Mouse (Mus musculus): ENCODE data around the gene Efcab5. TPM values are rescaled to one million over a fixed set of nuclear protein-coding genes. Genes with fewer than 3 reads are reported as not detected.
A peak's percentile ranks its signal among the peaks of the same experiment; 100 is the strongest.
"Not testable (repeated sequence)": the region's sequence is repeated elsewhere in the genome, so short reads cannot be mapped to it uniquely, and the experiment has no call there.

Gene Efcab5
- polyA plus RNA-seq, 1 experiment from 2014 or later = 0.37 TPM

DNA sequence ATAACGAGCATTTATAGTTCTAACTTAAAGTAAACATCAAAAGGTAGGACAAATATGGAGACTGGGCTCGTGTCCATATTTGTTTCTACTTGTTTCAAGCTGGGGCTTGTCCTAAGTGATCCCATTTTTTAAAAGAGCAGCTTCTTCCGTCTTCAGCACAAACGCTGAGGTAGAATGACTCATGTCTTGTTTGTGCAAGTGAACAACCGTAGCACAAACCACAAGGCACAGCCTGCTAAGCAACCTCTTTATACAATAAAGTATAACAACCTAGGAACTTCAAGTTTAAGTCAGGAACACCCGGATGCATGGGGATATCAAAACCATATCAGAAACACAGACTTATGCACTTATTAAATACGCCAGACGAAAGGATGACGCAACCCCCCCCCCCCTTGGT lies 28.4 kb downstream of the Efcab5 start:
- Histone ChIP-seq H3K4me3 (replicated peaks; ENCODE audit: low read depth, low read length) (no peak overlapping the region), H3K36me3 (ENCODE audit: insufficient read depth, low read length) (no peaks in the 10 kb centered on the region), H3K9ac (ENCODE audit: low read depth, low read length) (no peak overlapping the region), H3K4me2 (ENCODE audit: low read length) (no peak overlapping the region), H3K9me3 (replicated peaks; ENCODE audit: low read length) (no peaks in the 10 kb centered on the region), H3K27me3 (ENCODE audit: insufficient read depth, low read length) (no peaks in the 10 kb centered on the region), H3K4me1 (replicated peaks; ENCODE audit: insufficient read depth, low read length) (no peaks in the 10 kb centered on the region), H3K27ac (no peak overlapping the region)
- no peak for ATAC-seq (replicated peaks; ENCODE audit: low FRiP score, low read depth)
- no peak for DNase-seq (ENCODE audit: low spot score)
- no peak for TF ChIP-seq CTCF (IDR thresholded peaks at IDR 0.05; ENCODE audit: low read depth)
- 78% methylated on average over 9 of the region's 9 CpGs for WGBS

DNA sequence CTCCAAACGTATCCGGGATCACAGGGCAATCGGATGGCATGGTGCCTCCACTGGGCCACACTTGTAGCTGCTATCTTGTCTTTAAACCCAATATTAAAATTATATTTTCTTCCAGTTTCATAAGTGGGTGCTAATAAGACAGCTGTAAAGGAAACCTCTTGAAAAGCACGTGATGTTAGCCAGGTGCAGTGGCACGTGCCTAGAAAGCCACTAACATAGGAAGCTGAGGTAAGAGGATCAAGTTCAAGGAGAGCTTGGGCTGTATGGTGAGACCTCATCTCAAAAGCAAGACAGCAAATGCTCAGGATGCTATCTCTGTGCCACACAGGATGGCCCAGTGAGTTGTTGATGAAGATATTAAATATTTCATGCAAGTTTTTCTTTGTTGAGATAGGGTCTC lies 34.6 kb downstream of the Efcab5 start:
- H3K4me3 ChIP-seq (replicated peaks; ENCODE audit: low read depth, low read length) = no peak overlapping the region
- ATAC-seq (replicated peaks; ENCODE audit: low FRiP score, low read depth) (no peak), DNase-seq (ENCODE audit: low spot score) (no peak)
- WGBS = 84% methylated on average over 5 of the region's 5 CpGs
- no peak overlapping the region for H3K4me2 ChIP-seq (ENCODE audit: low read length)
- TF ChIP-seq CTCF (IDR thresholded peaks at IDR 0.05; ENCODE audit: low read depth) = no peak
- H3K27me3 ChIP-seq (ENCODE audit: insufficient read depth, low read length) = no peaks in the 10 kb centered on the region
- H3K36me3 ChIP-seq (ENCODE audit: insufficient read depth, low read length) = no peaks in the 10 kb centered on the region
- H3K4me1 ChIP-seq (replicated peaks; ENCODE audit: insufficient read depth, low read length) = no peaks in the 10 kb centered on the region
- no peak overlapping the region for H3K9ac ChIP-seq (ENCODE audit: low read depth, low read length)
- no peak overlapping the region for H3K27ac ChIP-seq
- H3K9me3 ChIP-seq (replicated peaks; ENCODE audit: low read length) = no peaks in the 10 kb centered on the region

DNA sequence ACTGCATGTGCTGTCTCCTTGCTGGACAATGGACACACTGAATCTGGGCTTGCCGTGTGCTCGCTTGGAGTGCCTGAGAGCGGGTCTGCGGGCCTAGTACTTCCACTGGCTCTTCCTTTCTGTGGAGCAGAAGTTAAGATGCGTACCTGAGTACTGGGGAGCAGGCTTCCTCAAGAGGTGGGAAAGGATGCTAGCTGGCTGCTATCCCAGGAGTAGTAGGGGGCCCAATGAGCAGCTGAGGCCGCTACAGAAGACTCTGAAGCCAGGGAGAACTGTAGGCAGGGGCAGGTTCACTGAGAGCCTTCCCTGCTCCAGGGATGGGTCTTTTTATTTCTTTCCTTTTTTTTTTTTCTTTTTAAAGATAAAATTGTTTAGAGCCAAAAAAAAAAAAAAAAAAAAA lies 38.0 kb downstream of the Efcab5 start:
- no peak overlapping the region for H3K4me2 ChIP-seq (ENCODE audit: low read length)
- ATAC-seq (replicated peaks; ENCODE audit: low FRiP score, low read depth) = no peak
- 85% methylated on average over 6 of the region's 6 CpGs for WGBS

DNA sequence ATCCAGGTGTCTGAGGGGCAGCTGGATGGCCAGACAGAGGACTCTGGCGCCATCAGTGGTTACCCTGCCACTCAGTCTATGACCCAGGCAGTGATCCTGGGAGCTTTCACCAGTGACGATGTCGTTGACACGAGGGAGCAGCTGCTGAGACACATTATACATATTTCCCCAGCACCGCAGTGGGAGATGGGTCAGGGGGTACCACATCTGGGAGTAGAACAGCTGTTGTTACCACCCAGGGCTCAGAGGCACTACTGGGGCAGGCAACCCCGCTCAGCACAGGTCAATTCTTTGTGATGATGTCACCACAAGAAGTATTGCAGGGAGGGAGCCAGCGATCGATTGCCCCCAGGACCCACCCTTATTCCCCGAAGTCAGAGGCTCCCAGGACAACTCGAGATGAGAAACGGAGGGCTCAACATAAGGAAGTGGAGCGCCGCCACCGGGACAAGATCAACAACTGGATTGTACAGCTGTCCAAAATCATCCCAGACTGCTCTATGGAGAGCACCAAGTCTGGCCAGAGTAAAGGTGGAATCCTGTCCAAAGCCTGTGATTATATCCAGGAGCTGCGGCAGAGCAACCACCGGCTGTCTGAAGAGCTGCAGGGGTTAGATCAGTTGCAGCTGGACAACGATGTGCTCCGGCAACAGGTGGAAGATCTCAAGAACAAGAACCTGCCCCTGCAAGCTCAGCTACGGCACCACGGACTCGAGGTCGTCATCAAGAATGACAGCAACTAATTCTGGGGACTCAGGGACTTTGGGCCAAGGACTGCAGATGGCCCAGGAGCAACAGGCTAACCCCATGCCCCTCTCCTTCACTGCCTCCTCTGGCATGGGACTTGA lies 38.8 kb downstream of the Efcab5 start:
- not testable (repeated sequence) for H3K4me2 ChIP-seq (ENCODE audit: low read length); H3K36me3 ChIP-seq (ENCODE audit: insufficient read depth, low read length); H3K9ac ChIP-seq (ENCODE audit: low read depth, low read length); ATAC-seq (replicated peaks; ENCODE audit: low FRiP score, low read depth); H3K9me3 ChIP-seq (replicated peaks; ENCODE audit: low read length); H3K27me3 ChIP-seq (ENCODE audit: insufficient read depth, low read length); H3K4me3 ChIP-seq (replicated peaks; ENCODE audit: low read depth, low read length); H3K4me1 ChIP-seq (replicated peaks; ENCODE audit: insufficient read depth, low read length); H3K27ac ChIP-seq; DNase-seq (ENCODE audit: low spot score)
- 43% methylated on average over 20 of the region's 22 CpGs for WGBS

More for the DNA sequence above, 38.0 kb downstream of the Efcab5 start:
- Histone ChIP-seq H3K4me3 (replicated peaks; ENCODE audit: low read depth, low read length) (no peak overlapping the region), H3K27ac (no peak overlapping the region), H3K9me3 (replicated peaks; ENCODE audit: low read length) (no peaks in the 10 kb centered on the region), H3K36me3 (ENCODE audit: insufficient read depth, low read length) (no peaks in the 10 kb centered on the region), H3K4me1 (replicated peaks; ENCODE audit: insufficient read depth, low read length) (no peaks in the 10 kb centered on the region), H3K27me3 (ENCODE audit: insufficient read depth, low read length) (no peaks in the 10 kb centered on the region), H3K9ac (ENCODE audit: low read depth, low read length) (no peak overlapping the region)
- no peak for DNase-seq (ENCODE audit: low spot score)
- no peak for TF ChIP-seq CTCF (IDR thresholded peaks at IDR 0.05; ENCODE audit: low read depth)

DNA sequence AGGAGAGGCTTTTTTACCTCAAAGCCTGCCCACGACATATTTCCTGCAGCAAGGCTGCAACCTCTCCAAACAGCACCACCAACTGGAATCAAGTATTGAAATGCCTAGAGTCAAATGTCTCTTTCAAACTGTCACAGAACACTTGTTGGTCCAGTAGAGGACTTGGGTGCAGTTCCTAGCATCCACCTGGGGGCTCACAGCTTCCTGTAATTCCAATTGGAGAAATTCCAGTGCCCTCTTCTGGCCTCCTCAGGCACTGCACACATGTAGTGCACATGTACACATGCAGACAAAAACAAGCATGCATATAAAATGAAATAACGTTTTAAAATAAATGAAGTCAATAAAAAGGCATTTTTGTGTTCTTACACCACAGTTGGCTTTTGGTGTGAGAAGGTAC lies 40.0 kb downstream of the Efcab5 start:
- H3K36me3 ChIP-seq (ENCODE audit: insufficient read depth, low read length) = no peaks in the 10 kb centered on the region
- ATAC-seq (replicated peaks; ENCODE audit: low FRiP score, low read depth) (no peak), DNase-seq (ENCODE audit: low spot score) (no peak)
- H3K4me1 ChIP-seq (replicated peaks; ENCODE audit: insufficient read depth, low read length) = no peaks in the 10 kb centered on the region
- no peak overlapping the region for H3K9ac ChIP-seq (ENCODE audit: low read depth, low read length)
- no peaks in the 10 kb centered on the region for H3K27me3 ChIP-seq (ENCODE audit: insufficient read depth, low read length)
- H3K4me2 ChIP-seq (ENCODE audit: low read length) = no peak overlapping the region
- 90% methylated on average over 2 of the region's 2 CpGs for WGBS
- no peak overlapping the region for H3K27ac ChIP-seq
- H3K9me3 ChIP-seq (replicated peaks; ENCODE audit: low read length) = no peaks in the 10 kb centered on the region
- H3K4me3 ChIP-seq (replicated peaks; ENCODE audit: low read depth, low read length) = no peak overlapping the region
- TF ChIP-seq CTCF (IDR thresholded peaks at IDR 0.05; ENCODE audit: low read depth) = no peak; the same call in 1 of the 2 replicates

DNA sequence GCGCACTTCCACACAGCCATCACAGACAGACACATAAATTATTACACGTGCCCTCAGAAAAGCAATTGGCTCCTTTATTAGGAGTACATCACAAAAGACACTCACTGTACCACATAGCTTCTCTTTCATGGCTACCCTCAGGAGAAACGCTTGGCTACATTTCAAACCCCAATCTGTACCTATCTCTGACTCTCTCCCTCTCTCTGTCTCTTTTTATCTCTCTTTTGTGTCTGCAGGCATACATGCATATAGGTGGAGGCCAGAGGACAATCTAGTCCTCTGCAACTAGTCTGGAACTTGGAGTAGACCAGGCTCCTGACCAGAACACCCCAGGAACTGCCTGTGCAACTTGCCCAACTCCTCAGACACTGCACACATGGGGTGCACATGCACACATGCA lies 41.0 kb downstream of the Efcab5 start:
- H3K9ac ChIP-seq (ENCODE audit: low read depth, low read length) = no peak overlapping the region
- H3K36me3 ChIP-seq (ENCODE audit: insufficient read depth, low read length) = no peaks in the 10 kb centered on the region
- no peak for DNase-seq (ENCODE audit: low spot score)
- no peak for TF ChIP-seq CTCF (IDR thresholded peaks at IDR 0.05; ENCODE audit: low read depth)
- H3K27ac ChIP-seq = no peak overlapping the region
- WGBS = 92% methylated on average over 3 of the region's 3 CpGs
- no peak overlapping the region for H3K4me2 ChIP-seq (ENCODE audit: low read length)
- H3K27me3 ChIP-seq (ENCODE audit: insufficient read depth, low read length) = no peaks in the 10 kb centered on the region
- H3K4me1 ChIP-seq (replicated peaks; ENCODE audit: insufficient read depth, low read length) = no peaks in the 10 kb centered on the region
- H3K9me3 ChIP-seq (replicated peaks; ENCODE audit: low read length) = no peaks in the 10 kb centered on the region
- no peak overlapping the region for H3K4me3 ChIP-seq (replicated peaks; ENCODE audit: low read depth, low read length)
- ATAC-seq (replicated peaks; ENCODE audit: low FRiP score, low read depth) = no peak

- Histone ChIP-seq H3K4me3 (replicated peaks; ENCODE audit: low read depth, low read length) (no peak overlapping the region), H3K27me3 (ENCODE audit: insufficient read depth, low read length) (no peaks in the 10 kb centered on the region), H3K4me2 (ENCODE audit: low read length) (no peak overlapping the region), H3K4me1 (replicated peaks; ENCODE audit: insufficient read depth, low read length) (no peaks in the 10 kb centered on the region), H3K9ac (ENCODE audit: low read depth, low read length) (no peak overlapping the region), H3K36me3 (ENCODE audit: insufficient read depth, low read length) (no peaks in the 10 kb centered on the region), H3K9me3 (replicated peaks; ENCODE audit: low read length) (no peaks in the 10 kb centered on the region), H3K27ac (no peak overlapping the region)
- TF ChIP-seq CTCF (IDR thresholded peaks at IDR 0.05; ENCODE audit: low read depth) = no peak
- 54% methylated on average over 4 of the region's 4 CpGs for WGBS
- DNase-seq (ENCODE audit: low spot score) (peak; percentile 42), ATAC-seq (replicated peaks; ENCODE audit: low FRiP score, low read depth) (no peak)
Observed at GRCm38 (mm10) chr11:77145423-77145822, 43.3 kb downstream of the Efcab5 start.
